Mouse (Mus musculus): ENCODE data around the gene Zc3h14.

Gene Zc3h14

GRCm38 (mm10) chr12:98746746-98747379 is at the start of gene Zc3h14:
Zc3h14 (plus strand) TSS chr12:98746964.
- peak; percentile 90 to 93 for DNase-seq (ENCODE audit: low read depth in 2 of 2, low spot score in 2 of 2)

DNA sequence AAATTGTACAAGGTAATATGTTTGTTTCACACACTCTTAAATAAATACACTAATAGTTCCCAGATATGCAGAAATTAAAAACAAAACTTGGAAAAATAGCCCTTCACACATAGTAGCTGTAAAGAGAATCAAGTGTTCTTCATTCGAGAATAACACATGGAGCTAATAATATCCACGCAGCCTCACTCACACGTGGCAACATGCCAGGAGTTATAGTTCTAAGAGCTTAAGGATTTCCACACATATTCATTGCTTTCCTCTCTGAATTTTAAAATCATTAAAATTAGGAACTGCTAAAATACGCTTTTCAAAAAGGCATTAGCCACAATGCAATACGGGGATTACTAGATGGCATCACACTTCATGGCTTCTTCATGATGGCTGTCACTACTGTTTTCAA is 49.6 kb upstream of the Zc3h14 start:
- DNase-seq (ENCODE audit: low read depth in 2 of 2, low spot score in 2 of 2): no peak

DNA sequence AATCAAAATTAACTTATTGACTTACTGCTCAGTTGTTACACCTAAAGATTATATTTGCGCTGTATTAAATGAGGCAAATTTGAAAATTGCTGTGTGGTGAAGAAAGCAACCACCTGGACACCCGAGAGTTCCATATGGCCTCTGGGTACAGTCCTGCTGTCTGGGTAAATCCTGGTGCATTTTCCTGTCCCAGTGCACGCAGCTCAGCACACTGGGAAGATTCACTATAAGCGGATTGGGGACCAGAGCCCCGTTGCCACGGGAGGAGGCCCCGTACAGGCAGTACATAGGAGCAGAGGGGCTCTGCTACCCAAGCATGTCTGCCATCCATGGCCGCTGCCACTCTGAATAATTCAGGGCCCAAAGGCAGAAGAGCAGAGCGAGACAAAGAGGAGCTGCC is 45.2 kb upstream of the Zc3h14 start:
- no peak for DNase-seq (ENCODE audit: low read depth in 2 of 2, low spot score in 2 of 2)

DNA sequence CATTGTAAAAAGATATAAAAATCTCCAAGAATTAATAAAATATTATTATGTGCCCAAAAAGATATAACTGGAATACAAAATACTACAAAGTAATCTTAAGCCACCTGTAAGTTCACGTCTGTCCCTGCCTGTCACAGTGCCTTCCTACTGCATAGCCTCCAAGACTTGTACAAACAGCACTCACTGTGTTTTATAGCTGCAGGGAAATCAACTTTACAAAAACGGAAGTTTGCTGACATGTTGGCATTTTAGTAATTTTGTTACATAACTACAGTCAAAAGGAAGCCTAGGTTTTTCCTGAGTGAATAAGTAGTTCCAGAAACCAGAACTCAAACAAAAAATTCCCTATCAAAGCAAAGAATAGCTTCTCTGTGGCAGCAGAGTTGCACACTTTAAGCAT is 43.2 kb upstream of the Zc3h14 start:
- no peak for DNase-seq (ENCODE audit: low read depth in 2 of 2, low spot score in 2 of 2)

DNA sequence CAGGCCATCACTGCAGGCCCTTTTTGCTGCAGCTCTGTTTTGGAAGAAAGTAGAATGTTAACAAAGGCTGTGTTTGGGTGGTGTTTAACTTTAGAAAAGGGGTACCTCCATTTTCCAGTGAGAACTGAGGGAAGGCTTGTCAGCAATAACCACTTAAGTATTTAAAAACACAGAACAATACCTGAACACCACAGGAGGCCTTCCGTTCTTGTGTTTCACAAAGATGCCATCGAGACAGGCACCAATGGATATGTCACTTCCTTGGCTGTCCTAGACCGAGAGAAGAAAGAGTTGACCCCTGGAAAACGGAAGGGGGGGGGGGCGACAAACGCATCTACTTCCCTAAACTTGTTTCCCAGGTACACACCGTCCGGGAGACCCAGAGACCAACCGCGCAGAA is 42.8 kb upstream of the Zc3h14 start:
- no peak for DNase-seq (ENCODE audit: low read depth in 2 of 2, low spot score in 2 of 2)

DNA sequence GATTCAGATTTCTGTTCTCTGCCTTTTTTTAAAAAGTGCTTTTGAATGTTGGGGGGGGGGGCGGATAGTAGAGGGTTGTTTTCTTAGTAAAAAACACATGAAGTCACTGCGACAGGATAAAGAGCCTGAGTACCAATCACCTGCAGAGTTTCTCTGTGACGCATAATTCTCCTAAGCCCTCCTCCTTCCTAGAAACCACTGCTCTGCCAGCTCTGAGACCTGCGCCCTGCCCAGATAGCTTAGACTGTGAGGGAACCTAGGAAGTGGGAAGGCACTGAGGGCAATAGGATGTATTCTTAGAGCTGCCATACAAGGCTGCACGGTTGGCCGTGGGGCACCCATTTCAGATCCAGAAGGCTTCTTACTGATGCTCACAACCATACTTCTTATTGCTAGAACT is 33.9 kb upstream of the Zc3h14 start:
- DNase-seq (ENCODE audit: low read depth in 2 of 2, low spot score in 2 of 2): no peak

DNA sequence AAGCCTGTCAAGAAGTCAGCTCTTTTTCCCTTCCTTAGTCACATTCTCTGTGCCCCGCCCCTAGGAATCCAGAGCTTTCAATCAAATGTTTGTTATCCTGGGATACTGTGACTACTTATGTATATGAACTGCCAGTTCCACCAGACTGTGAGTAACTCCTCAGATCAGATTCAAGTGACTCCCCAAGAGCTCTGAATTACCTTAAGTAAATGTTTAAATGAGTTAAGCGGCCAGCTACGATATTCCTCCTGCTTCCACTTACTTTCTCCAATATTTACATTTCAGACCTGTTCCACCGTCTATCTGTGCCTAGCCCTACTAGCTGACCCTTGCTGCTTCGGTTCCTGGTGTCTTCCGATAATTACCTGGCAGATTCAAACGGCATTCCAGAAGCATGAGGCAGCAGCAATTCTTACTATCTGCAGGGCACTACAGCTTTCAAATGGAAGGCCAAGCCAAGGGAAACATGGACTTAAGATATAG is 33.1 kb upstream of the Zc3h14 start:
- DNase-seq (ENCODE audit: low read depth in 2 of 2, low spot score in 2 of 2): no peak

DNA sequence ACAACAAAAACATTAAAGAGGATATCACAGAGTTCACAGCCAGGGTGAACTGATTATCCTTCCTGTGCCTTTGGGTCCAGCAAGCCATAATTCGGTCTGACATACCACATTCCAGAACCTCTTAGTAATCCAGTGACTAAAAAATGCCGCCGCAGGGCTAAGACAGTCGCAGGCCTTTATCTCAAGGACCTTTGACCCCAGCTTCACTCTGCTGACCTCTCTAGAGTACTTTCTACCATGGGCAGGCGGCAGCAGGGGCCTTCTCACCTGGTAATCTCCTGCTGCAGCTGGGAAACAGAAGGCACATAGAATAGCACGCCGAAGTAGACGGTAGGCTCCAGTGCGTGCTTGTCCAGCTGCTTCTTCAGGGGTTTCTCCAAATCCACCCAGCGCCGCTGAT is 32.0 kb upstream of the Zc3h14 start:
- no peak for DNase-seq (ENCODE audit: low read depth in 2 of 2, low spot score in 2 of 2)

DNA sequence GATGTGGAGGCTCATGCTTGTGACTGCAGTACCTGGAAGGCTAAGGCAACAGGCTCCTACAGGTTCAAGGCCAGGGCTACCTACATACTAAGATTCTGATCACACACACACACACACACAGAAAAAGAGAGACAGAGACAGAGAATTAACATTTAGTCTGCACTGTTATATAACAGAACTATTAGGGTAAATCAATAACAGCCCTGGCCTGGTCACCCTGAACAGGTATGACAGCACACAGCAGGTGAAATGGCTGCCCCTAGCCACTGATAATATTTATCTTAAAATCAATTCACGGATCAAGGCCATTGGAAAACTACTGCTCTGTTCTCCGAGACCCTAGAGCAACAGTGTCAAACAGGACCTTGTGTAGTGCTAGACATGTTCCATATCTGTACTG is 30.6 kb upstream of the Zc3h14 start:
- no peak for DNase-seq (ENCODE audit: low read depth in 2 of 2, low spot score in 2 of 2)

GRCm38 (mm10) chr12:98720628-98721027 is 26.1 kb upstream of the Zc3h14 start:
- no peak for DNase-seq (ENCODE audit: low read depth in 2 of 2, low spot score in 2 of 2)

GRCm38 (mm10) chr12:98721030-98721429 is 25.7 kb upstream of the Zc3h14 start:
- no peak for DNase-seq (ENCODE audit: low read depth in 2 of 2, low spot score in 2 of 2)

GRCm38 (mm10) chr12:98724224-98724623 is 22.5 kb upstream of the Zc3h14 start:
- no peak for DNase-seq (ENCODE audit: low read depth in 2 of 2, low spot score in 2 of 2)

GRCm38 (mm10) chr12:98724976-98725375 is 21.8 kb upstream of the Zc3h14 start:
- no peak for DNase-seq (ENCODE audit: low read depth in 2 of 2, low spot score in 2 of 2)

DNA sequence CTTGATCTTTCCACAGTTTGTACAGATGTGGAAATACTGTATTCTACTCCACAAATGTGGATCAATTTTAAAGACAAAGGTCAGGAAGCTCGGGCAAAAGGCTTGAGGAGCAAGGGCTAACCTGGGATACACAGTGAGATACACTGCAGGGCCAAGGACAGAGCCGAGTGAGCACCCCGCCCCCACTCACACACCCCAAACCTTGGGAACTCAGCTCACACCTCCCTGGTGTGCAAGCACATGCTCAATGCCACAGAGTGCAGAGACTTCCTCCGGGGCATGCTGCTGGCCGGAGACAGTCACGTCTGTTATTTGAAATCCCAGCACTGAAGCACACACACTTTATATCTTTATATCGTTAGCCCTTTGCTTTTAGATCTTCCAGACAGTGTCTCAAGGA is 20.7 kb upstream of the Zc3h14 start:
- no peak for DNase-seq (ENCODE audit: low read depth in 2 of 2, low spot score in 2 of 2)

- DNase-seq (ENCODE audit: low read depth in 2 of 2, low spot score in 2 of 2): no peak
These were observed 19.6 kb upstream of the Zc3h14 start for GRCm38 (mm10) chr12:98727186-98727585.

DNA sequence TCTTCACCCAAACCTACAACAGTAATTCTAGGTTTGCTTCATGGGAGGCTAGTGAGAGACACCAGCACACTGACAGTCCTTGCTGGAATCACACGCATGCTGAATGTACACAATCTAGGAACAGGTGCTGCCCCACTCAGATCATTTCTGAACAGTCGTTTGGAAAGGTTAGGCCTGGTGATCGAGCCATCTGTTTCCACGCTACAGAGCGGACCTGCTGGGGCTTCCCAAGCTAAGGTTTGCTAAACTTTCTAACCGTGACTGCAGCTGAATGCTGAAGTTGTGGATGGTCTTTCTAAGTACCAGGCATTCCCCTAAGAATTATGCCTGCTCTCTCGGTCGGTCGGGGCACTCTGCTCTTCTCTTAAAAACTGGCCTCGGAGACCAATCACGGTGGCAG is 16.1 kb upstream of the Zc3h14 start:
- no peak for DNase-seq (ENCODE audit: low read depth in 2 of 2, low spot score in 2 of 2)

DNA sequence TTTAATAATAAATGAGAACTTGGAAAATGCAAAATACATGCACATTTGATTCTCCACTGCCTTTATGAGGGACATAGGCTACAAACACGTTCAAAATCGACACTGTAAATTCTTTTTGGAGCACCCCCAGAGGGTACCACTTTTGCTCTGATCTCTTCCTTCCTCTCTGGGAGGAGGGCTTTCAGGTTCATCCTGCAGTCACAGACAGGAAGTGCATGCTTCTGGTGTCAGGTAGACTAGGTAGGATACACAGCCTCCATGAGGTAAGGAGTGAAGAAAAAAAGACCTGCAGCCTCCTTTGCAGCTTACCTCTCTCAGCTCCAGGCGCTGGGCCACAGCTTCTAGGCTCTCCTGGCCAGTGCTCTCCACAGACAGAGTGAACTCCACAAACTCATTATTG is 13.6 kb upstream of the Zc3h14 start:
- DNase-seq (ENCODE audit: low read depth in 2 of 2, low spot score in 2 of 2): no peak

DNA sequence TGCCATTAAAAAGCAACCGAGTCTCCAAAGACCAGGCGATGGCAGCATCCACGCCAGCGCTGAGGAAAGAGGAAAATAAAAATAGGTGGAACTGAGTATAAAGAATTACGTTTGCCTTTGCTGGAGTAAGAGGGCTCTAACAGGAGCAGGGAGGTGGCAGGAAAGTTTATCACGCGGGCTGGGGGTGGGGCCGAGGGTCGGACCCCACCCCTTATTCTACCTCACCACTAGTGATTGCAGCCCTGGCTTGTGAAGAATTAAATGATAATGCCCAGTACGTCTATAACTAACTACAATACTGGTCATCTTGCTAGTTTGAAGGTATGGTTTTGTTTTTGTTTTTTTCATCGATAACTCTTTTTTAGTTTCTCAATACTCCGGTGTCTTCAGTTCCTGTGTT is 13.0 kb upstream of the Zc3h14 start:
- no peak for DNase-seq (ENCODE audit: low read depth in 2 of 2, low spot score in 2 of 2)

- peak; percentile 55 to 61 for DNase-seq (ENCODE audit: low read depth in 2 of 2, low spot score in 2 of 2)
These were observed 12.4 kb upstream of the Zc3h14 start for GRCm38 (mm10) chr12:98734246-98734879.

- DNase-seq (ENCODE audit: low read depth in 2 of 2, low spot score in 2 of 2): no peak
These were observed 11.6 kb upstream of the Zc3h14 start for GRCm38 (mm10) chr12:98734880-98735801.

GRCm38 (mm10) chr12:98736951-98737800 is 9.6 kb upstream of the Zc3h14 start, which contains the start of gene Ptpn21:
Ptpn21 (minus strand) TSS chr12:98737405.
- DNase-seq (ENCODE audit: low read depth in 2 of 2, low spot score in 2 of 2): no peak

All from CD8-positive naive resting alpha-beta T cell, adult 2 months (primary cell).